Mouse (Mus musculus): ENCODE data around the gene Chmp5.

- TF ChIP-seq POLR2A (IDR thresholded peaks at IDR 0.05; ENCODE audit: borderline replicate concordance, insufficient read depth, low read length) (no peak), CTCF (IDR thresholded peaks at IDR 0.05; ENCODE audit: borderline replicate concordance, insufficient read depth, low read depth, low read length) (no peak)
Measured at GRCm38 (mm10) chr4:40923087-40923651, 25.0 kb upstream of the Chmp5 start.
